Mouse (Mus musculus) MEL (cell line): ENCODE measurements around the gene Aip. TPM values are rescaled to one million over a fixed set of nuclear protein-coding genes. Genes with fewer than 3 reads are reported as not detected.

Source experiments
- DNase-seq: peaks from one replicate; pipeline ENCODE4 v3.0.0; 2011; ENCODE audit warnings: low read depth, low spot score
- H3K27ac ChIP-seq: 2 replicates; pipeline ENCODE4 v1.5.1; 2012; ENCODE audit warnings: low read depth, mild to moderate bottlenecking, control low read depth, low read length, moderate library complexity; ENCODE audit not compliant: control insufficient read depth
- H3K27me3 ChIP-seq, 2 experiments: fragments of 150-350 bp in 1 of 2; sonication (generic) in 1 of 2; 2 replicates each; pipeline ENCODE4 v1.6.1; 2012; ENCODE audit warnings: low read length in 2 of 2, mild to moderate bottlenecking in 2 of 2, improper control_type of control experiment in 1 of 2, moderate library complexity in 1 of 2; ENCODE audit not compliant: insufficient read depth in 2 of 2, control insufficient read depth in 1 of 2
- H3K36me3 ChIP-seq, 2 experiments: 2 replicates each; pipeline ENCODE4 v1.6.1; 2012 to 2014; ENCODE audit warnings: low read length in 2 of 2, improper control_type of control experiment in 1 of 2, inconsistent platforms in 1 of 2, mild to moderate bottlenecking in 1 of 2; ENCODE audit not compliant: insufficient read depth in 2 of 2, control insufficient read depth in 1 of 2
- H3K4me1 ChIP-seq, 2 experiments: fragments of 150-350 bp in 1 of 2; sonication (generic) in 1 of 2; 2 replicates each; pipeline ENCODE4 v1.6.1; 2012; ENCODE audit warnings: low read length in 2 of 2, improper control_type of control experiment in 1 of 2, mild to moderate bottlenecking in 1 of 2; ENCODE audit not compliant: insufficient read depth in 2 of 2, control insufficient read depth in 1 of 2
- H3K4me3 ChIP-seq, 2 experiments: fragments of 150-350 bp in 1 of 2; sonication (generic) in 1 of 2; 2 replicates each; pipeline ENCODE4 v1.5.1; 2012; ENCODE audit warnings: low read depth in 2 of 2, low read length in 2 of 2, mild to moderate bottlenecking in 2 of 2, moderate library complexity in 2 of 2, control low read depth in 1 of 2, improper control_type of control experiment in 1 of 2; ENCODE audit not compliant: control insufficient read depth in 1 of 2, insufficient read depth in 1 of 2
- H3K79me2 ChIP-seq: 2 replicates; pipeline ENCODE4 v1.6.1; 2012; ENCODE audit warnings: mild to moderate bottlenecking, low read length, moderate library complexity; ENCODE audit not compliant: control insufficient read depth, poor library complexity, insufficient read depth
- H3K9ac ChIP-seq: 2 replicates; pipeline ENCODE4 v1.6.1; 2012; ENCODE audit warnings: low read depth, mild to moderate bottlenecking, control low read depth, low read length, moderate library complexity; ENCODE audit not compliant: control insufficient read depth, poor library complexity, severe bottlenecking
- H3K9me3 ChIP-seq: fragments of 150-350 bp; sonication (generic); replicated peaks from 2 replicates; pipeline ENCODE4 v1.6.1; 2012; ENCODE audit warnings: mild to moderate bottlenecking, low read length, improper control_type of control experiment, moderate library complexity; ENCODE audit not compliant: insufficient read depth
- CHD1 ChIP-seq: IDR thresholded peaks from 2 replicates; pipeline ENCODE4 v1.6.1; 2012; ENCODE audit warnings: low read depth, mild to moderate bottlenecking, inconsistent platforms, low read length, improper control_type of control experiment
- CTCF ChIP-seq, 3 experiments: IDR thresholded peaks in 2 of 3; conservative IDR thresholded peaks in 1 of 3; 2 replicates each; pipeline ENCODE4 v1.5.1; 2011 to 2012; ENCODE audit warnings: low read length in 3 of 3, low read depth in 2 of 3, mild to moderate bottlenecking in 2 of 3, improper control_type of control experiment in 1 of 3, inconsistent platforms in 1 of 3, mixed read lengths in 1 of 3, moderate library complexity in 1 of 3; ENCODE audit not compliant: control insufficient read depth in 1 of 3, insufficient read depth in 1 of 3, poor library complexity in 1 of 3, severe bottlenecking in 1 of 3
- ELF1 ChIP-seq: IDR thresholded peaks from 2 replicates; pipeline ENCODE4 v1.6.1; 2014; ENCODE audit warnings: low read depth, mild to moderate bottlenecking, inconsistent platforms, low read length, improper control_type of control experiment, moderate library complexity
- EP300 ChIP-seq, 2 experiments: IDR thresholded peaks; 2 replicates each; pipeline ENCODE4 v1.6.1; 2011; ENCODE audit warnings: improper control_type of control experiment in 2 of 2, low read length in 2 of 2, low read depth in 1 of 2, mild to moderate bottlenecking in 1 of 2
- ETS1 ChIP-seq: IDR thresholded peaks from 2 replicates; pipeline ENCODE4 v1.6.1; 2012; ENCODE audit warnings: low read depth, mild to moderate bottlenecking, inconsistent platforms, low read length, improper control_type of control experiment, moderate library complexity
- GATA1 ChIP-seq: IDR thresholded peaks from 2 replicates; pipeline ENCODE4 v1.6.1; 2011; ENCODE audit warnings: low read depth, low read length, improper control_type of control experiment
- HCFC1 ChIP-seq: IDR thresholded peaks from 2 replicates; pipeline ENCODE4 v1.6.1; 2012; ENCODE audit warnings: low read depth, mild to moderate bottlenecking, inconsistent platforms, low read length, improper control_type of control experiment, moderate library complexity
- KAT2A ChIP-seq: conservative IDR thresholded peaks from 2 replicates; pipeline ENCODE4 v1.6.1; 2012; ENCODE audit warnings: low read depth, low read length, improper control_type of control experiment, inconsistent platforms
- MAX ChIP-seq: IDR thresholded peaks from 2 replicates; pipeline ENCODE4 v1.6.1; 2011; ENCODE audit warnings: low read length, improper control_type of control experiment
- MAZ ChIP-seq: IDR thresholded peaks from 2 replicates; pipeline ENCODE4 v1.6.1; 2012; ENCODE audit warnings: low read depth, mild to moderate bottlenecking, inconsistent platforms, low read length, improper control_type of control experiment
- MXI1 ChIP-seq: IDR thresholded peaks from 2 replicates; pipeline ENCODE4 v1.6.1; 2011; ENCODE audit warnings: mild to moderate bottlenecking, low read depth, low read length, improper control_type of control experiment
- MYB ChIP-seq: IDR thresholded peaks from 2 replicates; pipeline ENCODE4 v1.6.1; 2011; ENCODE audit warnings: mild to moderate bottlenecking, low read depth, low read length, improper control_type of control experiment
- MYC ChIP-seq: IDR thresholded peaks from 2 replicates; pipeline ENCODE4 v1.6.1; 2011; ENCODE audit warnings: low read depth, mild to moderate bottlenecking, low read length, improper control_type of control experiment, moderate library complexity
- NELFE ChIP-seq: IDR thresholded peaks from 2 replicates; pipeline ENCODE4 v1.6.1; 2011; ENCODE audit warnings: low read depth, low read length, improper control_type of control experiment
- NRF1 ChIP-seq: IDR thresholded peaks from 2 replicates; pipeline ENCODE4 v1.6.1; 2014; ENCODE audit warnings: low read depth, mild to moderate bottlenecking, inconsistent platforms, low read length, improper control_type of control experiment, moderate library complexity; ENCODE audit not compliant: poor library complexity, insufficient read depth, severe bottlenecking
- POLR2A ChIP-seq, 2 experiments: IDR thresholded peaks; 2 replicates each; pipeline ENCODE4 v1.6.1; 2011 to 2012; ENCODE audit warnings: low read length in 2 of 2, mild to moderate bottlenecking in 2 of 2, control low read depth in 1 of 2, improper control_type of control experiment in 1 of 2, low read depth in 1 of 2, moderate library complexity in 1 of 2; ENCODE audit not compliant: control insufficient read depth in 1 of 2, insufficient read depth in 1 of 2, poor library complexity in 1 of 2
- RAD21 ChIP-seq: IDR thresholded peaks from 2 replicates; pipeline ENCODE4 v1.6.1; 2011; ENCODE audit warnings: mild to moderate bottlenecking, low read depth, low read length, improper control_type of control experiment
- RCOR1 ChIP-seq: IDR thresholded peaks from 2 replicates; pipeline ENCODE4 v1.6.1; 2012; ENCODE audit warnings: low read depth, mild to moderate bottlenecking, inconsistent platforms, low read length, improper control_type of control experiment
- SIN3A ChIP-seq: IDR thresholded peaks from 2 replicates; pipeline ENCODE4 v1.6.1; 2012; ENCODE audit warnings: low read length, improper control_type of control experiment, inconsistent platforms
- SMC3 ChIP-seq: IDR thresholded peaks from 2 replicates; pipeline ENCODE4 v1.6.1; 2011; ENCODE audit warnings: low read depth, low read length, improper control_type of control experiment
- TAL1 ChIP-seq: IDR thresholded peaks from 2 replicates; pipeline ENCODE4 v1.6.1; 2012; ENCODE audit warnings: mild to moderate bottlenecking, inconsistent platforms, low read length, moderate library complexity, mixed read lengths
- TBP ChIP-seq: IDR thresholded peaks from 2 replicates; pipeline ENCODE4 v1.8.0; 2011; ENCODE audit warnings: low read depth, low read length, improper control_type of control experiment
- TCF12 ChIP-seq: IDR thresholded peaks from 2 replicates; pipeline ENCODE4 v1.6.1; 2014; ENCODE audit warnings: low read depth, mild to moderate bottlenecking, inconsistent platforms, low read length, improper control_type of control experiment, moderate library complexity
- USF1 ChIP-seq: IDR thresholded peaks from 2 replicates; pipeline ENCODE4 v1.6.1; 2014; ENCODE audit warnings: low read depth, mild to moderate bottlenecking, inconsistent platforms, low read length, improper control_type of control experiment, moderate library complexity
- USF2 ChIP-seq, 2 experiments: IDR thresholded peaks; 2 replicates each; pipeline ENCODE4 v1.6.1; 2011 to 2012; ENCODE audit warnings: improper control_type of control experiment in 2 of 2, low read length in 2 of 2, borderline replicate concordance in 1 of 2, inconsistent platforms in 1 of 2, low read depth in 1 of 2, mild to moderate bottlenecking in 1 of 2; ENCODE audit not compliant: insufficient read depth in 1 of 2
- ZC3H11A ChIP-seq: IDR thresholded peaks from 2 replicates; pipeline ENCODE4 v1.6.1; 2012; ENCODE audit warnings: low read depth, mild to moderate bottlenecking, inconsistent platforms, low read length, improper control_type of control experiment
- ZKSCAN1 ChIP-seq: IDR thresholded peaks from 2 replicates; pipeline ENCODE4 v1.6.1; 2012; ENCODE audit warnings: low read depth, mild to moderate bottlenecking, inconsistent platforms, low read length, improper control_type of control experiment, moderate library complexity
- ZMIZ1 ChIP-seq: IDR thresholded peaks from 2 replicates; pipeline ENCODE4 v1.6.1; 2012; ENCODE audit warnings: low read depth, mild to moderate bottlenecking, inconsistent platforms, low read length, improper control_type of control experiment, moderate library complexity
- polyA plus RNA-seq, 2 experiments: library from polyadenylated mRNA; stranded (reverse) in 1 of 2; unstranded in 1 of 2; fragments of >175 nt in 1 of 2; fragments of >200 nt in 1 of 2; gene quantifications; 2 replicates each; pipeline versions ENCODE4 v1.2.1 to v1.2.4; 2012; ENCODE audit warnings: low replicate concordance in 2 of 2, low read depth in 1 of 2; ENCODE audit not compliant: insufficient read length in 2 of 2, insufficient read depth in 1 of 2, missing spikeins in 1 of 2
- total RNA-seq: library from RNA; depleted of rRNA; stranded (reverse); fragments of 300-350 nt; gene quantifications from 2 replicates; pipeline ENCODE4 v1.2.3, GENCODE M21; 2012

Aip gene
- total and polyA plus RNA-seq, 3 experiments, result 37.8 to 101 TPM; not detected in 1

- Histone ChIP-seq H3K4me3 (peak overlapping the region; percentile 34 to 54), H3K79me2 (peaks cover 2% of the 10 kb centered on the region; the same call in 1 of the 2 replicates), H3K27me3 (no peaks in the 10 kb centered on the region), H3K9me3 (no peaks in the 10 kb centered on the region), H3K4me1 (peaks cover 13 to 20% of the 10 kb centered on the region in 2 experiments), H3K9ac (peak overlapping the region; percentile 66), H3K36me3 (peaks cover 2 to 16% of the 10 kb centered on the region in 2 experiments; a peak in 3 of 4 replicates), H3K27ac (peak overlapping the region; percentile 88)
- TF ChIP-seq MXI1 (peak; percentile 61; the same call in 1 of the 2 replicates), USF1 (peak; percentile 82), USF2 (IDR thresholded peaks at IDR 0.05; ENCODE audit: borderline replicate concordance in 1 of 2, insufficient read depth in 1 of 2, low read depth in 1 of 2, low read length in 2 of 2) (0 out of 4 replicates have a peak, but pooled peaks of 1 of the 2 experiments have one; percentile 21), MAX (0 out of 2 replicates have a peak, but pooled peaks have one; percentile 20), MAZ (no peak), MYB (no peak), HCFC1 (0 out of 2 replicates have a peak, but pooled peaks have one; percentile 9), POLR2A (IDR thresholded peaks at IDR 0.05; ENCODE audit: control insufficient read depth in 1 of 2, insufficient read depth in 1 of 2, low read depth in 1 of 2, low read length in 2 of 2, poor library complexity in 1 of 2) (0 out of 4 replicates have a peak, but pooled peaks of 1 of the 2 experiments have one; percentile 11)
- no peak for DNase-seq
These were observed 11.8 kb downstream of the Aip start for GRCm38 (mm10) chr19:4113806-4114230.

GRCm38 (mm10) chr19:4113186-4113805 is 12.4 kb downstream of the Aip start:
- peaks cover 2 to 16% of the 10 kb centered on the region in 2 experiments; a peak in 3 of 4 replicates for H3K36me3 ChIP-seq
- H3K79me2 ChIP-seq, result peaks cover 2% of the 10 kb centered on the region; the same call in 1 of the 2 replicates
- peaks cover 13 to 20% of the 10 kb centered on the region in 2 experiments for H3K4me1 ChIP-seq
- peak overlapping the region; percentile 88 for H3K27ac ChIP-seq
- H3K27me3 ChIP-seq, result no peaks in the 10 kb centered on the region
- H3K9ac ChIP-seq, result peak overlapping the region; percentile 66
- peak overlapping the region; percentile 34 to 54 for H3K4me3 ChIP-seq
- H3K9me3 ChIP-seq, result no peaks in the 10 kb centered on the region
- peak; percentile 95 for DNase-seq
- peak; percentile 93 to 94 for TF ChIP-seq EP300 (IDR thresholded peaks at IDR 0.05; ENCODE audit: low read depth in 1 of 2, low read length in 2 of 2)
- no peak for TF ChIP-seq NRF1
- no peak for TF ChIP-seq ZC3H11A
- no peak; the same call in 1 of the 2 replicates for TF ChIP-seq MAZ
- peak; percentile 99 for TF ChIP-seq TAL1
- TF ChIP-seq ZKSCAN1, result no peak
- TF ChIP-seq ZMIZ1, result peak; percentile 83; the same call in 1 of the 2 replicates
- TF ChIP-seq ETS1, result peak; percentile 92
- TF ChIP-seq SMC3, result peak; percentile 1; the same call in 1 of the 2 replicates
- peak; percentile 70; the same call in 1 of the 2 replicates for TF ChIP-seq RCOR1
- no peak for TF ChIP-seq KAT2A
- 0 out of 2 replicates have a peak, but pooled peaks have one; percentile 55 for TF ChIP-seq MYC
- TF ChIP-seq GATA1, result peak; percentile 85
- TF ChIP-seq NELFE, result no peak; the same call in none of the 2 replicates
- TF ChIP-seq TCF12, result peak; percentile 97
- peak; percentile 25; the same call in 1 of the 2 replicates for TF ChIP-seq ELF1
- peak; percentile 87 for TF ChIP-seq SIN3A
- TF ChIP-seq HCFC1, result no peak
- no peak for TF ChIP-seq CTCF (IDR thresholded peaks at IDR 0.05 in 2 of 3, conservative IDR thresholded peaks at IDR 0.05 in 1 of 3; ENCODE audit: control insufficient read depth in 1 of 3, insufficient read depth in 1 of 3, low read depth in 2 of 3, low read length in 3 of 3, poor library complexity in 1 of 3, severe bottlenecking in 1 of 3)
- peak; percentile 38; the same call in 1 of the 2 replicates for TF ChIP-seq MYB
- no peak for TF ChIP-seq RAD21
- no peak for TF ChIP-seq USF1
- peak; percentile 81 for TF ChIP-seq TBP
- TF ChIP-seq POLR2A (IDR thresholded peaks at IDR 0.05; ENCODE audit: control insufficient read depth in 1 of 2, insufficient read depth in 1 of 2, low read depth in 1 of 2, low read length in 2 of 2, poor library complexity in 1 of 2), result peak; percentile 30 to 51; a peak in 1 of 4 replicates
- TF ChIP-seq CHD1, result no peak
- no peak; the same call in 1 of the 2 replicates for TF ChIP-seq MXI1
